Mouse (Mus musculus) MEL (cell line): ENCODE measurements around the gene Gcnt4. TPM values are rescaled to one million over a fixed set of nuclear protein-coding genes. Genes with fewer than 3 reads are reported as not detected.

Experiments
- DNase-seq: peaks from one replicate; pipeline ENCODE4 v3.0.0; 2011; ENCODE audit warnings: low read depth, low spot score
- H3K27ac ChIP-seq: 2 replicates; pipeline ENCODE4 v1.5.1; 2012; ENCODE audit warnings: low read depth, mild to moderate bottlenecking, control low read depth, low read length, moderate library complexity; ENCODE audit not compliant: control insufficient read depth
- H3K27me3 ChIP-seq, 2 experiments: fragments of 150-350 bp in 1 of 2; sonication (generic) in 1 of 2; 2 replicates each; pipeline ENCODE4 v1.6.1; 2012; ENCODE audit warnings: low read length in 2 of 2, mild to moderate bottlenecking in 2 of 2, improper control_type of control experiment in 1 of 2, moderate library complexity in 1 of 2; ENCODE audit not compliant: insufficient read depth in 2 of 2, control insufficient read depth in 1 of 2
- H3K36me3 ChIP-seq, 2 experiments: 2 replicates each; pipeline ENCODE4 v1.6.1; 2012 to 2014; ENCODE audit warnings: low read length in 2 of 2, improper control_type of control experiment in 1 of 2, inconsistent platforms in 1 of 2, mild to moderate bottlenecking in 1 of 2; ENCODE audit not compliant: insufficient read depth in 2 of 2, control insufficient read depth in 1 of 2
- H3K4me1 ChIP-seq, 2 experiments: fragments of 150-350 bp in 1 of 2; sonication (generic) in 1 of 2; 2 replicates each; pipeline ENCODE4 v1.6.1; 2012; ENCODE audit warnings: low read length in 2 of 2, improper control_type of control experiment in 1 of 2, mild to moderate bottlenecking in 1 of 2; ENCODE audit not compliant: insufficient read depth in 2 of 2, control insufficient read depth in 1 of 2
- H3K4me3 ChIP-seq, 2 experiments: fragments of 150-350 bp in 1 of 2; sonication (generic) in 1 of 2; 2 replicates each; pipeline ENCODE4 v1.5.1; 2012; ENCODE audit warnings: low read depth in 2 of 2, low read length in 2 of 2, mild to moderate bottlenecking in 2 of 2, moderate library complexity in 2 of 2, control low read depth in 1 of 2, improper control_type of control experiment in 1 of 2; ENCODE audit not compliant: control insufficient read depth in 1 of 2, insufficient read depth in 1 of 2
- H3K79me2 ChIP-seq: 2 replicates; pipeline ENCODE4 v1.6.1; 2012; ENCODE audit warnings: mild to moderate bottlenecking, low read length, moderate library complexity; ENCODE audit not compliant: control insufficient read depth, poor library complexity, insufficient read depth
- H3K9ac ChIP-seq: 2 replicates; pipeline ENCODE4 v1.6.1; 2012; ENCODE audit warnings: low read depth, mild to moderate bottlenecking, control low read depth, low read length, moderate library complexity; ENCODE audit not compliant: control insufficient read depth, poor library complexity, severe bottlenecking
- H3K9me3 ChIP-seq: fragments of 150-350 bp; sonication (generic); replicated peaks from 2 replicates; pipeline ENCODE4 v1.6.1; 2012; ENCODE audit warnings: mild to moderate bottlenecking, low read length, improper control_type of control experiment, moderate library complexity; ENCODE audit not compliant: insufficient read depth
- CTCF ChIP-seq, 3 experiments: IDR thresholded peaks in 2 of 3; conservative IDR thresholded peaks in 1 of 3; 2 replicates each; pipeline ENCODE4 v1.5.1; 2011 to 2012; ENCODE audit warnings: low read length in 3 of 3, low read depth in 2 of 3, mild to moderate bottlenecking in 2 of 3, improper control_type of control experiment in 1 of 3, inconsistent platforms in 1 of 3, mixed read lengths in 1 of 3, moderate library complexity in 1 of 3; ENCODE audit not compliant: control insufficient read depth in 1 of 3, insufficient read depth in 1 of 3, poor library complexity in 1 of 3, severe bottlenecking in 1 of 3
- E2F4 ChIP-seq: IDR thresholded peaks from 2 replicates; pipeline ENCODE4 v1.6.1; 2011; ENCODE audit warnings: low read depth, low read length, improper control_type of control experiment, borderline replicate concordance
- ELF1 ChIP-seq: IDR thresholded peaks from 2 replicates; pipeline ENCODE4 v1.6.1; 2014; ENCODE audit warnings: low read depth, mild to moderate bottlenecking, inconsistent platforms, low read length, improper control_type of control experiment, moderate library complexity
- GATA1 ChIP-seq: IDR thresholded peaks from 2 replicates; pipeline ENCODE4 v1.6.1; 2011; ENCODE audit warnings: low read depth, low read length, improper control_type of control experiment
- MAFK ChIP-seq: IDR thresholded peaks from 2 replicates; pipeline ENCODE4 v1.6.1; 2011; ENCODE audit warnings: low read depth, mild to moderate bottlenecking, low read length, improper control_type of control experiment, borderline replicate concordance
- MAZ ChIP-seq: IDR thresholded peaks from 2 replicates; pipeline ENCODE4 v1.6.1; 2012; ENCODE audit warnings: low read depth, mild to moderate bottlenecking, inconsistent platforms, low read length, improper control_type of control experiment
- MEF2A ChIP-seq: IDR thresholded peaks from 2 replicates; pipeline ENCODE4 v1.6.1; 2014; ENCODE audit warnings: low read depth, mild to moderate bottlenecking, inconsistent platforms, low read length, improper control_type of control experiment; ENCODE audit not compliant: poor library complexity, insufficient replicate concordance, severe bottlenecking; ENCODE audit errors: extremely low read depth
- MYB ChIP-seq: IDR thresholded peaks from 2 replicates; pipeline ENCODE4 v1.6.1; 2011; ENCODE audit warnings: mild to moderate bottlenecking, low read depth, low read length, improper control_type of control experiment
- NRF1 ChIP-seq: IDR thresholded peaks from 2 replicates; pipeline ENCODE4 v1.6.1; 2014; ENCODE audit warnings: low read depth, mild to moderate bottlenecking, inconsistent platforms, low read length, improper control_type of control experiment, moderate library complexity; ENCODE audit not compliant: poor library complexity, insufficient read depth, severe bottlenecking
- POLR2AphosphoS2 ChIP-seq: IDR thresholded peaks from 2 replicates; pipeline ENCODE4 v1.6.1; 2011; ENCODE audit warnings: low read length, improper control_type of control experiment
- POLR2AphosphoS5 ChIP-seq: IDR thresholded peaks from 2 replicates; pipeline ENCODE4 v1.6.1; 2012; ENCODE audit warnings: low read depth, borderline replicate concordance, mild to moderate bottlenecking, inconsistent platforms, low read length, moderate library complexity, mixed read lengths
- RAD21 ChIP-seq: IDR thresholded peaks from 2 replicates; pipeline ENCODE4 v1.6.1; 2011; ENCODE audit warnings: mild to moderate bottlenecking, low read depth, low read length, improper control_type of control experiment
- RCOR1 ChIP-seq: IDR thresholded peaks from 2 replicates; pipeline ENCODE4 v1.6.1; 2012; ENCODE audit warnings: low read depth, mild to moderate bottlenecking, inconsistent platforms, low read length, improper control_type of control experiment
- SIN3A ChIP-seq: IDR thresholded peaks from 2 replicates; pipeline ENCODE4 v1.6.1; 2012; ENCODE audit warnings: low read length, improper control_type of control experiment, inconsistent platforms
- TBP ChIP-seq: IDR thresholded peaks from 2 replicates; pipeline ENCODE4 v1.8.0; 2011; ENCODE audit warnings: low read depth, low read length, improper control_type of control experiment
- TCF12 ChIP-seq: IDR thresholded peaks from 2 replicates; pipeline ENCODE4 v1.6.1; 2014; ENCODE audit warnings: low read depth, mild to moderate bottlenecking, inconsistent platforms, low read length, improper control_type of control experiment, moderate library complexity
- ZC3H11A ChIP-seq: IDR thresholded peaks from 2 replicates; pipeline ENCODE4 v1.6.1; 2012; ENCODE audit warnings: low read depth, mild to moderate bottlenecking, inconsistent platforms, low read length, improper control_type of control experiment
- ZNF384 ChIP-seq: IDR thresholded peaks from 2 replicates; pipeline ENCODE4 v1.6.1; 2012; ENCODE audit warnings: low read depth, mild to moderate bottlenecking, inconsistent platforms, low read length, improper control_type of control experiment
- polyA plus RNA-seq, 2 experiments: library from polyadenylated mRNA; stranded (reverse) in 1 of 2; unstranded in 1 of 2; fragments of >175 nt in 1 of 2; fragments of >200 nt in 1 of 2; gene quantifications; 2 replicates each; pipeline versions ENCODE4 v1.2.1 to v1.2.4; 2012; ENCODE audit warnings: low replicate concordance in 2 of 2, low read depth in 1 of 2; ENCODE audit not compliant: insufficient read length in 2 of 2, insufficient read depth in 1 of 2, missing spikeins in 1 of 2
- total RNA-seq: library from RNA; depleted of rRNA; stranded (reverse); fragments of 300-350 nt; gene quantifications from 2 replicates; pipeline ENCODE4 v1.2.3, GENCODE M21; 2012

The Gcnt4 gene
- total and polyA plus RNA-seq, 3 experiments = not detected

- Histone ChIP-seq H3K27me3 (no peaks in the 10 kb centered on the region), H3K79me2 (no peaks in the 10 kb centered on the region), H3K9me3 (no peaks in the 10 kb centered on the region)
Measured at GRCm38 (mm10) chr13:96932745-96933144, 8.3 kb downstream of the Gcnt4 start.

GRCm38 (mm10) chr13:96933367-96933766 is 8.9 kb downstream of the Gcnt4 start:
- no peaks in the 10 kb centered on the region for H3K9me3 ChIP-seq
- H3K36me3 ChIP-seq = no peaks in the 10 kb centered on the region
- DNase-seq = no peak
- no peak overlapping the region for H3K4me3 ChIP-seq
- no peak for TF ChIP-seq ZNF384
- TF ChIP-seq MAFK = no peak
- TF ChIP-seq POLR2AphosphoS5 = no peak
- no peak for TF ChIP-seq MEF2A
- no peak for TF ChIP-seq E2F4
- no peak for TF ChIP-seq RAD21
- no peak for TF ChIP-seq TBP
- TF ChIP-seq TCF12 = no peak
- TF ChIP-seq ZC3H11A = no peak
- H3K4me1 ChIP-seq = no peaks in the 10 kb centered on the region
- H3K9ac ChIP-seq = no peak overlapping the region
- H3K79me2 ChIP-seq = no peaks in the 10 kb centered on the region
- H3K27me3 ChIP-seq = no peaks in the 10 kb centered on the region
- no peak overlapping the region for H3K27ac ChIP-seq

More at GRCm38 (mm10) chr13:96932745-96933144, 8.3 kb downstream of the Gcnt4 start:
- no peak overlapping the region for H3K27ac ChIP-seq
- TF ChIP-seq ZNF384 = no peak
- TF ChIP-seq RCOR1 = no peak
- no peak for TF ChIP-seq POLR2AphosphoS2
- no peak for TF ChIP-seq SIN3A
- no peak for TF ChIP-seq MAZ
- no peak for TF ChIP-seq GATA1
- no peak for TF ChIP-seq CTCF (IDR thresholded peaks at IDR 0.05 in 2 of 3, conservative IDR thresholded peaks at IDR 0.05 in 1 of 3; ENCODE audit: control insufficient read depth in 1 of 3, insufficient read depth in 1 of 3, low read depth in 2 of 3, low read length in 3 of 3, poor library complexity in 1 of 3, severe bottlenecking in 1 of 3)
- no peak for TF ChIP-seq NRF1
- TF ChIP-seq ELF1 = no peak
- no peak for TF ChIP-seq MYB
- TF ChIP-seq, all 39 proteins: peak for 0
- Histone ChIP-seq H3K4me1 (no peaks in the 10 kb centered on the region), H3K36me3 (no peaks in the 10 kb centered on the region), H3K4me3 (no peak overlapping the region), H3K9ac (no peak overlapping the region)
- DNase-seq = no peak
